Mouse (Mus musculus) lung, postnatal 14 days (tissue): ENCODE measurements around the gene Hook1.
A peak's percentile ranks its signal among the peaks of the same experiment; 100 is the strongest.
"Not testable (repeated sequence)": the region's sequence is repeated elsewhere in the genome, so short reads cannot be mapped to it uniquely, and the experiment has no call there.

Source experiments
- DNase-seq: peaks from one replicate; pipeline ENCODE4 v3.0.0; 2021

The Hook1 gene

DNA sequence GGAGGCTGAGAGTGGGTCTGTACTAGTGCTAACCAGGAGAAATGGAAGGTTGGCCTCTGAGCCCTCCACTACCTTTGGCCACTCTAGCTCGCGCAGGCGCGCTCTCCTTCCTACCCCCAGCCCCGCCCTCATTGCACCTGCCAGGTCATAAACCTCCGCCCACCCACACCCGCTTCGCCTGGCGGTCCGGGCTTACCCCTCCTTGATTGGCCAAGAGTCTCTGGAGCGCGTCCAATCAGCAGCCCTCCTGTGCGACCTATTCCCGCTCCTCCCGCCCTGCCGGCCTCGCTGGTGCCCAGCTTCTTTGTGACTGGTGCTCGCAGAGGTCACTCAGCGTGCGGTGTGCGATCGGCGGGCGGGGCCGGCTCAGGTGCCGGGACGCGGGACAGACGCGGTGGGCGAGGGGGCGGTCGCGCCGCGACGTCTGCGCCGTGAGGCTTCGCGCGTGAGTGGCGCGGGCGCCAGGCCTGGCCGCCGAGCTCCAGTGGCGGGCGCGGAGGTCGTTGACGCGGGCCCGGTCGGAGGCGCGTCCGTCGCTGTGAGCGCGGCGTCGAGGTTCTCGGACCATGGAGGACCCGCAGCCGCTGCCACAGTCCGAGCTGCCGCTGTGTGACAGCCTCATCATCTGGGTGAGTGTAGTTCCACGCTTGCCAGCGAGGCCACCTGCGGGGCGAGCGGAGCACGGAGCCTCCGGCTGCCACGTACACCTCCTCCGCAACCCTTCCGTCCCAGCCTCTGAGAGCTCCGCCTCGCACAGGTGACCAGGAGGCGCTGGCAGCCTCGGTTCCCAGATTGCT is at the start of gene Hook1:
Gene Hook1 (plus strand): TSS at position 313 of the 797 bp plus-strand sequence.
- peak; percentile 91 for DNase-seq

GRCm38 (mm10) chr4:95917703-95918102 is 49.3 kb upstream of the Hook1 start:
- DNase-seq = no peak

- no peak for DNase-seq
Observed at GRCm38 (mm10) chr4:95920448-95920847, 46.6 kb upstream of the Hook1 start.

GRCm38 (mm10) chr4:95924210-95925184 is 42.5 kb upstream of the Hook1 start:
- peak; percentile 81 for DNase-seq

DNA sequence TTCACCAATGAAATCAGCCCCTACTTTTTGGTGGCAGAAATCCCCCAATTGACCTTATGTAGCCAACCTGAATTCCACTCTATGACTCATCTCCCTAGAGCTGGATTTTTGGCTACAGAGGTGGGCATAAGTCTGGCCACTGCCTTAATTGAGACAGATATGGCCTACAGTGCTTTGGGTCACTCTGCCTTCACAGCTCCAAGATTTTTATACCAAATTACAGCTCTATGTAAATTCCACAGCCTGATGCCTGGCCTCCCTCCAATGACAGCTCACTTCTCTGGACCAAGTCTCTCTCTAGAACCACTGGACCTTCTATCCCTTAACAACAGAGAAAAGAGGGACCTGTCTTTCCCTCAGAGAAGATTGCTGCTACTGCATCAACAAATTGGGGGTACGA is 38.2 kb upstream of the Hook1 start:
- DNase-seq = no peak

GRCm38 (mm10) chr4:95929936-95930335 is 37.1 kb upstream of the Hook1 start:
- DNase-seq = no peak

DNA sequence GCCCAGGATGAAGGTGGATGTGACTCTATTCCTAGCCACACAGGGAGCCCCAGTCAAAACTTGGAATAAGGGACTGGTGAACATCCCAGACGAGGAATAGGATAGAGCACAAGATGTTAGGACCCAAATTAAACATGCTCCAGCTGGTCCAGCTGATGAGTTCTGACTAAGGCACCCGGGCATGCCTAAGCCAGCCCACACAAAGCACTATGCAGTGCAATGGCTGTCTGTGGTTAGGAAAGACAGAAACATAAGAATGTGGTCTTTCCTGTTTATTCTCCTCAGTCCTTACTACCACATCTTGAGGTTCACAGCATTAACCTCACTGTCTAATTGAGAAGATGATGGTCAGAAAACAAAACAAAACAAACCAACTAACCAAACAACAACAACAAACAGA is 35.7 kb upstream of the Hook1 start:
- no peak for DNase-seq

DNA sequence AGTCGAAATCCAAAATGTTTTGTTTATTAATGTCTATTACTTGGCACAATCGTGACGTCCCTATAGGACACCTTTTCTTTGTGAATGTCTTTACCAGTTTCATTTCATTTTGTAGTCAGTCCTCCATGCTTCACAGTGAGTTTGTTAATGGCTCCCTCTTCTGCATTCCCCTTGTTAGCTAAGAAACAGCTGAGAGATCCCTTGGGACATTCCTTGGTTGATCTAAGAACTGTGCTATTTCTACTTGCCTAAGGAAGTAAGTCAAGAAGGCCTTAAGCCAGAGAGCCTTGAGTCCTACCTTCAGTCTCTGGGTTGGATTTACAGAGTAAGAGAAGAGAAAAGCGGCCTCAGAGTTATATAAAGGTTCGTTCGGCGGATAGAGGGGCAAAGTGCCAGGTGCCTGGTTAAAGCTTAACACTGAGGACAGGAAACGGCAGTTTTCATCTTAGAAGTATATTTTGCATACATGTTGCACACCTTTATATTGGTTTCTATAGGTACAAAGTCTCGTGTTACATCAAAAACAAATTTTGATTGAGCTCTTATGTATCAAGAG is 33.2 kb upstream of the Hook1 start:
- no peak for DNase-seq

GRCm38 (mm10) chr4:95934384-95935035 is 32.5 kb upstream of the Hook1 start:
- DNase-seq = no peak

DNA sequence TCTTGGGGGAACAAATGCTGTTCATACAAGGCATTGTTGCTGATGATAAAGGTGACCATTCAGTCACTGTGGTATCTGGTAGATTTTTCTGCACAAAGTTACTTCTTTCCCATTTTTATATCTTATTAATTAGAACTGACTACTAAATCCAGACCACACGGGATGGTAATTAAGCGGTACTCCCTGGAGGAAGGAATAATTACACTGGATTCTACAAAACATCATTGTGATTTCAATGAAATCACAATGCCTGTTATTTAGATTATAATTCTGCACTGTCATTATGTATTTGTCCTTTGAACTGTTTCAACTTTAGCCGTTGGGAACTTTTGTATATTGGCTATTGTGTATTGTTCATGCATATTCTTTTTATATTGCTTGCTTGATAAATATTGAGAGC is 28.3 kb upstream of the Hook1 start:
- no peak for DNase-seq

DNA sequence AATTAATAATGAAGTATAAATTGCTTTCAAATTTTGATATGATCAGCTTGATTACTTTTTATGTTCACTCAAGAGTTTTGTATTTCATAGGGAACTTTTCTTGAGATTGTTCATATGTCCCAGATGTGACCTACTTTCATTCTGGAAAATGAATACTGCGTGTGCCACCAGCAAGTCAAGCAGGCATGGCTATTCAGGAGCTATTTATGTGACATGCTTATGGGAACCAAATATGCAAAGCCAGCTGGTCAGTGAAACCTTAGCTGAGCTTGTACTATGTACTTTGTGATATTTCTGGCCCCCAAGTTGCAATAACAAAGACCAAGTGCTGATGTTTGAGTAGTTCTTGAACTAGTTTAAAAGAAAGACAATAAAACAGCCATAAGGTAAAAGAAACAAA is 19.1 kb upstream of the Hook1 start:
- no peak for DNase-seq

GRCm38 (mm10) chr4:95953328-95953727 is 13.7 kb upstream of the Hook1 start:
- DNase-seq = no peak

- DNase-seq = not testable (repeated sequence)
Observed at GRCm38 (mm10) chr4:95982221-95982620, 15.2 kb downstream of the Hook1 start.

DNA sequence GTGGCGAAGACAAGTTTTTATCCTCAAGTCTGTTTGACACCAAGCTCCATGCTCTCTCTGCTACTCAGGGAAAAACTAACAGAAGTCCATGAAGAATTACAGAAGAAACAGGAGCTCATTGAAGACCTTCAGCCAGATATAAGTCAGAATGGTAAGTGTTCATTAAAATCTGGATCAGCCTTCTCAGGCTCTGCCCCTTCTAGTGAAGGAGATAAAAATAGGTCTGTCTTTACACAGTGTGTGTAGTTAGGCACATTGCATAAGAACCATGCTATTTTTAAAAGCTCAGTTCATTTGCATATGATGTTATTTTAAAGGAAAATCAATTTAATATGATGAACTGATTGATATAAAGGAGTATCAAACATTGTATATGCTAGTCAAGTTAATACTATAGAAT is 49.8 kb downstream of the Hook1 start:
- no peak for DNase-seq

- no peak for DNase-seq
Observed at GRCm38 (mm10) chr4:96022803-96023202, 55.8 kb downstream of the Hook1 start.

- DNase-seq = no peak
Observed at GRCm38 (mm10) chr4:96028412-96028811, 61.4 kb downstream of the Hook1 start.

DNA sequence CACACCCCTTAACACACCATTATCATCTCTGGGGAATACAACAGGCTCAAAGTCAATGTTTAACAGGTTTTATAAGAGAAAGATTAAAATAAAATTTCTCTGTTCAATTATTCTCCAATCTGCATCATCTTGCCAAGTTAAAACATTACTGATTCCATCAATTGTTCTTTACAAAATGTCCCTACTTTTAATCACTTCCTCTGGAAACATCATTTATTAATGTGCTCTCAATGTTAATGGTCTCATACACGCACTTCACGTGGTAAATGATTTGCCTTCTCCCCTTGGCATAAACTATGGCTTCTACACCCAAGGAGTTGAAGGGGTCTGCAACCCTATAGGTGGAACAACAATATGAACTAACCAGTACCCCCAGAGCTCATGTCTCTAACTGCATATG is 93.1 kb downstream of the Hook1 start:
- DNase-seq = no peak

- no peak for DNase-seq
Observed at GRCm38 (mm10) chr4:96062045-96062444, 95.0 kb downstream of the Hook1 start.
